Mouse (Mus musculus) MEL (cell line): ENCODE measurements at regions not wholly inside any gene's neighbourhood (a gene's known extent, or its start where the extent isn't known, plus 50 kb on each side); places are given as distances from the start of the nearest gene placed in this dataset.

Experiments used
- CHD1 ChIP-seq: IDR thresholded peaks from 2 replicates; pipeline ENCODE4 v1.6.1; 2012; ENCODE audit warnings: low read depth, mild to moderate bottlenecking, inconsistent platforms, low read length, improper control_type of control experiment
- CTCF ChIP-seq, 3 experiments: IDR thresholded peaks in 2 of 3; conservative IDR thresholded peaks in 1 of 3; 2 replicates each; pipeline ENCODE4 v1.5.1; 2011 to 2012; ENCODE audit warnings: low read length in 3 of 3, low read depth in 2 of 3, mild to moderate bottlenecking in 2 of 3, improper control_type of control experiment in 1 of 3, inconsistent platforms in 1 of 3, mixed read lengths in 1 of 3, moderate library complexity in 1 of 3; ENCODE audit not compliant: control insufficient read depth in 1 of 3, insufficient read depth in 1 of 3, poor library complexity in 1 of 3, severe bottlenecking in 1 of 3
- ELF1 ChIP-seq: IDR thresholded peaks from 2 replicates; pipeline ENCODE4 v1.6.1; 2014; ENCODE audit warnings: low read depth, mild to moderate bottlenecking, inconsistent platforms, low read length, improper control_type of control experiment, moderate library complexity
- EP300 ChIP-seq, 2 experiments: IDR thresholded peaks; 2 replicates each; pipeline ENCODE4 v1.6.1; 2011; ENCODE audit warnings: improper control_type of control experiment in 2 of 2, low read length in 2 of 2, low read depth in 1 of 2, mild to moderate bottlenecking in 1 of 2
- POLR2A ChIP-seq, 2 experiments: IDR thresholded peaks; 2 replicates each; pipeline ENCODE4 v1.6.1; 2011 to 2012; ENCODE audit warnings: low read length in 2 of 2, mild to moderate bottlenecking in 2 of 2, control low read depth in 1 of 2, improper control_type of control experiment in 1 of 2, low read depth in 1 of 2, moderate library complexity in 1 of 2; ENCODE audit not compliant: control insufficient read depth in 1 of 2, insufficient read depth in 1 of 2, poor library complexity in 1 of 2
- POLR2AphosphoS2 ChIP-seq: IDR thresholded peaks from 2 replicates; pipeline ENCODE4 v1.6.1; 2011; ENCODE audit warnings: low read length, improper control_type of control experiment
- TAL1 ChIP-seq: IDR thresholded peaks from 2 replicates; pipeline ENCODE4 v1.6.1; 2012; ENCODE audit warnings: mild to moderate bottlenecking, inconsistent platforms, low read length, moderate library complexity, mixed read lengths
- ZMIZ1 ChIP-seq: IDR thresholded peaks from 2 replicates; pipeline ENCODE4 v1.6.1; 2012; ENCODE audit warnings: low read depth, mild to moderate bottlenecking, inconsistent platforms, low read length, improper control_type of control experiment, moderate library complexity
- ZNF384 ChIP-seq: IDR thresholded peaks from 2 replicates; pipeline ENCODE4 v1.6.1; 2012; ENCODE audit warnings: low read depth, mild to moderate bottlenecking, inconsistent platforms, low read length, improper control_type of control experiment

GRCm38 (mm10) chr10:24481926-24482612 lies 113.2 kb upstream of the Ccn2 start:
- TF ChIP-seq EP300 (IDR thresholded peaks at IDR 0.05; ENCODE audit: low read depth in 1 of 2, low read length in 2 of 2) (no peak), POLR2A (IDR thresholded peaks at IDR 0.05; ENCODE audit: control insufficient read depth in 1 of 2, insufficient read depth in 1 of 2, low read depth in 1 of 2, low read length in 2 of 2, poor library complexity in 1 of 2) (no peak), CTCF (IDR thresholded peaks at IDR 0.05 in 2 of 3, conservative IDR thresholded peaks at IDR 0.05 in 1 of 3; ENCODE audit: control insufficient read depth in 1 of 3, insufficient read depth in 1 of 3, low read depth in 2 of 3, low read length in 3 of 3, poor library complexity in 1 of 3, severe bottlenecking in 1 of 3) (no peak), ZNF384 (no peak), POLR2AphosphoS2 (no peak), ELF1 (no peak), ZMIZ1 (no peak), TAL1 (no peak), CHD1 (no peak)
